Mouse (Mus musculus) lung, embryonic 14.5 days (tissue): ENCODE measurements around the gene Slc24a3. TPM values are rescaled to one million over a fixed set of nuclear protein-coding genes. Genes with fewer than 3 reads are reported as not detected.

ENCODE experiments used
- ATAC-seq: fragments of 200-750 bp; cut with Nextera tagmentation; 2 replicates; pipeline ENCODE4 v1.8.0; 2017; ENCODE audit warnings: mild to moderate bottlenecking, moderate TSS enrichment, moderate library complexity; ENCODE audit not compliant: insufficient read depth
- DNase-seq: peaks from one replicate; pipeline ENCODE4 v3.0.0-alpha.2; 2015
- H3K27ac ChIP-seq: fragments of 300-500 bp; sonication (generic); 2 replicates; pipeline ENCODE4 v1.5.1; 2014; ENCODE audit warnings: low read depth, mild to moderate bottlenecking, moderate library complexity
- H3K27me3 ChIP-seq: fragments of 300-500 bp; sonication (generic); 2 replicates; pipeline ENCODE4 v1.6.1; 2014; ENCODE audit warnings: low read length, control low read depth; ENCODE audit not compliant: insufficient read depth
- H3K36me3 ChIP-seq: fragments of 300-500 bp; sonication (generic); 2 replicates; pipeline ENCODE4 v1.6.1; 2014; ENCODE audit warnings: control low read depth; ENCODE audit not compliant: insufficient read depth
- H3K4me1 ChIP-seq: fragments of 300-500 bp; sonication (generic); 2 replicates; pipeline ENCODE4 v1.6.1; 2014; ENCODE audit warnings: antibody characterized with exemption, control low read depth; ENCODE audit not compliant: insufficient read depth
- H3K4me2 ChIP-seq: fragments of 300-500 bp; sonication (generic); 2 replicates; pipeline ENCODE4 v1.6.1; 2014; ENCODE audit warnings: mild to moderate bottlenecking
- H3K4me3 ChIP-seq: fragments of 300-500 bp; sonication (generic); 2 replicates; pipeline ENCODE4 v1.5.1; 2014; ENCODE audit warnings: low read depth, low read length
- H3K9ac ChIP-seq: fragments of 300-500 bp; sonication (generic); 2 replicates; pipeline ENCODE4 v1.6.1; 2014
- H3K9me3 ChIP-seq: fragments of 300-500 bp; sonication (generic); 2 replicates; pipeline ENCODE4 v1.6.1; 2016; ENCODE audit warnings: low read depth, low read length, control low read depth
- CTCF ChIP-seq: IDR thresholded peaks from 2 replicates; pipeline ENCODE4 v1.5.1; 2016; ENCODE audit warnings: antibody characterized with exemption, low read depth
- WGBS: fragments of 180-500 bp; shearing (Covaris S2); extraction: QIAGEN DNeasy Blood & Tissue Kit; methylation state at CpG from one replicate; pipeline ENCODE4 v1.1.7; 2014; 5-methylcytosine and 5-hydroxymethylcytosine counted together
- polyA plus RNA-seq: library from polyadenylated mRNA; unstranded; fragments of >200 nt; fragmentation: Nextera tagmentation; extraction: Ambion mirVana; gene quantifications from 2 replicates; pipeline ENCODE4 v1.2.1, GENCODE M21; 2014

Gene Slc24a3
- polyA plus RNA-seq, 1 experiment from 2014 or later, result 4.3 TPM

DNA sequence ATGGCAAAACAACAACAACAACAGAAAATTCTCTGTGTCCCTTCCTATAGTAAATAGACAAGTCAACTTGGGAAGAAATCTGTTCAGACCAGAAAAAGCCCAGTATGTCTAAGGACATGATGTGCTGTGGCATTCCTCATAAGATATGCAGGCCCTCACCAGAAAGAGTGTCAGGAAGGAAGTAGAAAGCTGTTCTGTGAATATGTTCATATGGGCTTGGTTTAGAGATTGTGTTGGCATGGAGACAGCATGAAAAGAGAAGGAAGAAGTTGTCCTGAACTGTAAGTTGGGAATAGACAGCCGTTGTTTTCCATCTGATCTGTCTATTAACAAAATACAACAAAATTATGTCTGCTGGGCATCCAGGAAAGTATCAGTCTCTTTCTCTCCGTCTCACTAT, 294.7 kb downstream of the Slc24a3 start:
- no peaks in the 10 kb centered on the region for H3K9me3 ChIP-seq
- no peaks in the 10 kb centered on the region for H3K36me3 ChIP-seq
- no peak overlapping the region for H3K4me3 ChIP-seq
- DNase-seq (no peak), ATAC-seq (no peak)
- no peaks in the 10 kb centered on the region for H3K27me3 ChIP-seq
- H3K4me1 ChIP-seq, result no peaks in the 10 kb centered on the region
- no peak overlapping the region for H3K9ac ChIP-seq
- no peak overlapping the region for H3K27ac ChIP-seq
- 97% methylated on average over 2 of the region's 2 CpGs for WGBS
- no peak for TF ChIP-seq CTCF
- H3K4me2 ChIP-seq, result no peak overlapping the region

DNA sequence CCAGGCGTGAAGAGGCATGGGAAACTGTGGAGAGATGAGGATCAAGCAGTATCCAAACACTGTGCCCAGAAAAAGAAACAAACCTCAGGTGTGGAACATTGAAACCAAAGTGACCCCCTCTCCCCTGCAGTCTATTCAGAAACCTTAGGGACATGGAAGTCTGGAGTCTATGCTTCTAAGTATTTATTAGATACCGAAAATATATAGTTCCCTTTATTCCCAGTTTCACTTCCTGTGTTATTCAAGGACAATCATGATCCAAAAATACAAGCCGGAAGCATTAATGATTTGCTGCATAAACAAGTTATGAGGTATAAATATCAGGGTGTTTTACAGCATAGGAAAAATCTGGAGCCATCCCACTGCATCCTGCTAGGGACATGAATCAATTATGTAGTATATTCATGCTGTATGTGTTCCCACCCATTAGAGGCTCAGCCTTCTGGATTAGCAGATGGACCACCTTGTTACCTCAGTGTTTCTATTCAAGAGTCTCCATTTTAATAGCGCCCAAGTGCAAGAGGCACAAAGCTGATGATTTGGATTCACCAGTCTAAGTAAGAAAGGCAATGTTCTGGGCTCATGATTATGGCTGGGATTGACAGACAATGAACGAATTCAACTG, 301.3 kb downstream of the Slc24a3 start:
- Histone ChIP-seq H3K9me3 (no peaks in the 10 kb centered on the region), H3K36me3 (no peaks in the 10 kb centered on the region), H3K27me3 (no peaks in the 10 kb centered on the region), H3K27ac (no peak overlapping the region), H3K4me2 (no peak overlapping the region), H3K9ac (no peak overlapping the region), H3K4me3 (no peak overlapping the region), H3K4me1 (no peaks in the 10 kb centered on the region)
- ATAC-seq (no peak), DNase-seq (no peak)
- no peak for TF ChIP-seq CTCF
- WGBS, result 85% methylated on average over 5 of the region's 5 CpGs

DNA sequence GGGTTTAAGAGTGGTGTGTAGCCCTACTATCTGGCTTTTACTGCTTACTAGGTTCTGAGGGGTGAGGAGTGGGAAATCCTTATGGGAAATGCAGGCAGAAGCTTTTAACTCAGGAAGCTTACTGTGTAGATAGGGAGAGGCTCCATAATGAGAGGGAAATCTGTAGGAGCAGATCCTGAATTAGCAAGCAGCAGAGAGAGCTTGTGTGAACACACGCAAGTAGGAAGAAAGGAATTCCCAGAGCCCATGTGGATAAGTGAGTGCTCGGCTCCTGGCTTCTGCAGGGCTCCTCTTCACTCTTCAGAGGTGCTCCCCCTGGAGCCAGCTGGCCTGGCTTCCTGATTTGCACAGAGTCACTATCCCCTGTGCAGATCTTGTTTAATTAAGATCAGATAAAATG, 309.9 kb downstream of the Slc24a3 start:
- Histone ChIP-seq H3K36me3 (no peaks in the 10 kb centered on the region), H3K27ac (no peak overlapping the region), H3K9ac (no peak overlapping the region), H3K9me3 (no peaks in the 10 kb centered on the region), H3K27me3 (no peaks in the 10 kb centered on the region), H3K4me3 (no peak overlapping the region), H3K4me2 (no peak overlapping the region), H3K4me1 (no peaks in the 10 kb centered on the region)
- no peak for TF ChIP-seq CTCF
- WGBS, result 56% methylated on average over 2 of the region's 2 CpGs
- ATAC-seq, result no peak
- DNase-seq, result no peak

DNA sequence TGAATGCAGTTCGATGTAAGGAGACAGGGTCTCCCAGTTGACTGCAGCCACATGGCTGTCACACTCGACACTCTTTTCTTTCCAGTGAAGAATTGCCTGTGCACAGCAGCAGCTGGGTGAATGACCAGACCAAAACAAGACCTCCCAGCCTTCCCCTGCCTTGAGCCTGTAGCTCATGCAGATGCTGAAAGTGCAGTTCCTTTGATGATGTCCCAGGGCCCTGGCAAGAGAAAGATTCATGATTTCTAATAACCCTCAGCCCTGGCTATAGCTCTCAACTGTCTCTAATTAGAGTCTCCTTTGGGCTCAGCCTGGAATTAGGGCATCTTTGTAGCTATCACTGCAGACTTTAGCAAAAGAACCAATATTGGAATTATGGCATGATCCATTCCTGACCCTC, 312.1 kb downstream of the Slc24a3 start:
- no peaks in the 10 kb centered on the region for H3K4me1 ChIP-seq
- no peak for TF ChIP-seq CTCF
- WGBS, result 64% methylated on average over 2 of the region's 2 CpGs
- H3K27me3 ChIP-seq, result no peaks in the 10 kb centered on the region
- H3K36me3 ChIP-seq, result no peaks in the 10 kb centered on the region
- H3K9me3 ChIP-seq, result no peaks in the 10 kb centered on the region
- H3K9ac ChIP-seq, result no peak overlapping the region
- H3K4me3 ChIP-seq, result no peak overlapping the region
- DNase-seq (no peak), ATAC-seq (no peak)
- no peak overlapping the region for H3K4me2 ChIP-seq
- H3K27ac ChIP-seq, result no peak overlapping the region

DNA sequence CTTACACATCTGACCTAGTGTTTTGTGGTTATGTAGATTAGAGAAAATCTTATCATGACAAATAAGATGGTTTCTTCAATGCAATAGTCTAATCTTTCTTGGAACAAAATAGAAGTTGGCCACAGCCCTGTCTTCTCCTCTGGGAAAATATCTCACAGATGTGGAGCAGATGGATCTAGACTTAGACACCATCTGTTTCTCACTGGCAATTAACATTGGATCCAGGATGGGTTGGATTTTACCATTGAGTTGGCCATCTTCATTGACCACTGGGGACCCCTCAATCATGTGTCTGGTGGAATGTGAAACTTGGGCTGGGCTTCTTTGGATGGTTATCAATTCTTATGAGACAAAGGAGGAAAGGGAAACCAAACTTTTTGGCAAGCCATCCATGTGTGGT, 332.7 kb downstream of the Slc24a3 start:
- TF ChIP-seq CTCF, result no peak
- Histone ChIP-seq H3K4me3 (no peak overlapping the region), H3K4me1 (no peaks in the 10 kb centered on the region), H3K27ac (no peak overlapping the region), H3K4me2 (no peak overlapping the region), H3K9ac (no peak overlapping the region), H3K27me3 (no peaks in the 10 kb centered on the region), H3K36me3 (no peaks in the 10 kb centered on the region), H3K9me3 (no peaks in the 10 kb centered on the region)
- ATAC-seq (no peak), DNase-seq (no peak)

DNA sequence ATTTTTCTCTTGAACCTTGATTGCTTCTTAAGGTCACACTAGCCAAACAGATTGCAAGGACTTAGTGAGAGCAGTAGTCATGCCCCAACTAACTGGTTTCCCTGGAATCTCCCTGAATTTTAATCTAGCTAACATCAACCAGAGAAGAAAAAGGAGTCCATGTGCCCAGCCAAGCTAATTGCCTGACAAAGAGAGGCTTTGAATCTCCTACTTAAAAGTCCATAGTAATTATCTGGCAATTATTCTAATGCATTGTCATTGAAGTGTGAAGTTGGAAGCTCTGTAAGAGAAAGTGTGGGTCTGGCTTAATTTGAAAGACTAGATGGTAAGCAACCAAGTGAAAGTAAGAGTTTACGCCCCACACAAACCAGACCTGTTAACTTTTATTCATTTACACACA, 333.9 kb downstream of the Slc24a3 start:
- H3K9me3 ChIP-seq, result no peaks in the 10 kb centered on the region
- H3K36me3 ChIP-seq, result no peaks in the 10 kb centered on the region
- H3K4me1 ChIP-seq, result no peaks in the 10 kb centered on the region
- H3K27me3 ChIP-seq, result no peaks in the 10 kb centered on the region
- no peak overlapping the region for H3K9ac ChIP-seq
- WGBS, result 87% methylated on average over 1 of the region's 1 CpGs
- DNase-seq (no peak), ATAC-seq (no peak)
- TF ChIP-seq CTCF, result no peak
- H3K4me3 ChIP-seq, result no peak overlapping the region
- no peak overlapping the region for H3K4me2 ChIP-seq
- H3K27ac ChIP-seq, result no peak overlapping the region

DNA sequence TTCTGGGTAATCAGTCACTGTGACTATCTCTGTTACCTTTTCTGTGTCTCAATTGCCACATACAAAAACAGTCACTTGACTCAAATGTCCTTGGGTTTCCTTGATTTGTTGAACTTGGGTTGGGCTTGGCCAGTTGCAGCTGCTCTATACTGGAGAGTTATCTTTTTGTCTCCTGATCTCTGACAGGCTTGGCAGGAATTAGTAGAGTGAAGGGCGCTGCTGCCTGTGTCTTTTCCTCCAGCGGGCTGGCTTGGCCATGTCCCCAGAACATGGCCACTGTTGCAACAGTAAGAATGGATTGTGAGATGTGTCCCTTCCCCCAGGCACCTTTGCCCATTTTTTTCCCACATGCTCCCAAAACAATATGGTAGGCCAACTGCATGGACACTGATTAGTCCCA, 340.1 kb downstream of the Slc24a3 start:
- no peak for ATAC-seq

DNA sequence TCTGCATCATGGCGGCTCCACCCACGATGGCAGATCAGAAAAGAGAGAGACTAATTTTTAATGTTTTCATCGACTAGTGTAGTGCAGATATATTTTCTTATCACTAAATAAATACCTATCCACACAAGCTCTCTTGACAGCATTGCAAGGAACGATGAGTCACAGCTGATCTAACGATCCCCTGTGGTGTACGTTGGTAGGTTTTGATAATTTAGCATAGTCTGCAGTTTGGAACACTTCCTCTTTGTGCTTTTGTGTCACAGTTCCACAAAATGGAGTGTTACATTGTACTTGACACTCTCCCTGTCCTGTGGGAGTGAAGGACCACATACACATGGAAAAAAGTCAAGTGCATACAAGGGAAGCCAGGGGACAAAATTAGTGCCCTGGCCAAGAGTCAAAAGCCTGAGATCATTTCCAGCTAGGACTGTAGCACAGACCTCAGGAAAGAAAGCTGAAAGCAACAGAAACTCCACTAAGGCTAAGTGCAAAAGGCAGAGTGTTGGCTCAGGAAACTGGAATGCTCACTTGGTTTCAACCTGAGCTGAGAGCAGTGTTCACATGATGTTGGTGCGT, 343.2 kb downstream of the Slc24a3 start:
- no peaks in the 10 kb centered on the region for H3K27me3 ChIP-seq
- WGBS, result 61% methylated on average over 7 of the region's 7 CpGs
- no peak overlapping the region for H3K27ac ChIP-seq
- H3K4me3 ChIP-seq, result no peak overlapping the region
- H3K9me3 ChIP-seq, result no peaks in the 10 kb centered on the region
- peak; percentile 10 for DNase-seq
- no peak overlapping the region for H3K4me2 ChIP-seq
- no peak for ATAC-seq
- H3K36me3 ChIP-seq, result no peaks in the 10 kb centered on the region
- no peaks in the 10 kb centered on the region for H3K4me1 ChIP-seq
- no peak overlapping the region for H3K9ac ChIP-seq
- TF ChIP-seq CTCF, result no peak

More for the DNA sequence above, 340.1 kb downstream of the Slc24a3 start:
- Histone ChIP-seq H3K4me3 (no peak overlapping the region), H3K4me1 (no peaks in the 10 kb centered on the region), H3K9ac (no peak overlapping the region), H3K27ac (no peak overlapping the region), H3K9me3 (no peaks in the 10 kb centered on the region), H3K36me3 (no peaks in the 10 kb centered on the region), H3K4me2 (no peak overlapping the region), H3K27me3 (no peaks in the 10 kb centered on the region)
- WGBS, result 62% methylated on average over 2 of the region's 2 CpGs
- DNase-seq, result no peak
- no peak for TF ChIP-seq CTCF
